Mouse (Mus musculus): ENCODE results near the gene Nr1h2. TPM values are rescaled to one million over a fixed set of nuclear protein-coding genes. Genes with fewer than 3 reads are reported as not detected.

Nr1h2 gene
- polyA plus RNA-seq, 1 experiment from 2014 or later, result 65.6 TPM

DNA sequence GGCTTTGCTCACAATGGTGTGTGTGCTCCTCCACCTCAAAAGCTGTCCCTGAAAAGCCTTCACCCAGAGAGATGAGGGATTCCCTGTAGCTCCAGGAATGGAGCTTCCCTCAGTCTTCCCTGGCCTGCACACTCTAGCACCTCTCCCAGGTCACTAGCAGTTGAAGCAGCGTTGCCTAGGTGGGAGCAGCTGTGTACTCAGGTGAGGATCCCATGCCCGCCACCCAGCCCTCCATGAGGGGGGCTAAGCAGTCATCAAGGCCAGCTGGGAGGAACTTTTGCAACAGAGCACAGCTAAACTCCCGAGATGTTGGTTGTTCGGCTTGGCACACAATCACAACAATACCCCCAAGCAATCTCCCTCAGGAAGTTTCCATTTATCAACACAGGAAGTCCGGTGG, 29.0 kb upstream of the Nr1h2 start:
- 49% methylated on average over 5 of the region's 5 CpGs for WGBS
- no peak for ATAC-seq (replicated peaks; ENCODE audit: low FRiP score)
- no peak overlapping the region for H3K27ac ChIP-seq (ENCODE audit: low read depth, low read length)
- no peaks in the 10 kb centered on the region for H3K36me3 ChIP-seq (ENCODE audit: control insufficient read depth, insufficient read depth, low read length)
- H3K4me2 ChIP-seq, result no peak overlapping the region
- no peak overlapping the region for H3K9ac ChIP-seq (ENCODE audit: low read depth, low read length)
- H3K27me3 ChIP-seq (replicated peaks; ENCODE audit: control insufficient read depth, insufficient read depth, low read length), result peaks cover 43% of the 10 kb centered on the region
- H3K9me3 ChIP-seq (ENCODE audit: control insufficient read depth, low read length), result no peaks in the 10 kb centered on the region
- DNase-seq (ENCODE audit: low spot score), result no peak
- no peak overlapping the region for H3K4me3 ChIP-seq (ENCODE audit: low read depth, low read length)
- H3K4me1 ChIP-seq (replicated peaks; ENCODE audit: control insufficient read depth, insufficient read depth, low read length), result no peaks in the 10 kb centered on the region

DNA sequence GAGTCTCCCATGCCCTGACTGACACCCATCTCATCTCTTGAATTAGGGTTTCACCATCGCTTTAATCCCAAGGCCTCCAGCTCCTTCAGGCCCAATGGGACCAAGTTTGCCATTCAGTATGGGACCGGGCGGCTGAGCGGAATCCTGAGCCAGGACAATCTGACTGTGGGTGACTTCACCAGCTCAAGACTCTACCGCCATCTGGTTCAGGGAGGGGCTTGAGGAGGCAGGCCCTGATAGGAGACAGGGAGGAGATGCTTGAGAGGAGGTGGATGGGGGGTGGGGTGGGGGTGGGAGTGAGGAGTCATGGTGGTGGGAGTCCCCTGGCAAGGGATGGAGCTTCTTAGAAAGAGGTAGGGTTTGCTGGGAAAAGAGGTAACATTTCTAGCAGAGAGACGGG, 27.9 kb upstream of the Nr1h2 start:
- H3K4me3 ChIP-seq (ENCODE audit: low read depth, low read length), result no peak overlapping the region
- 51% methylated on average over 6 of the region's 6 CpGs for WGBS
- no peak overlapping the region for H3K9ac ChIP-seq (ENCODE audit: low read depth, low read length)
- no peaks in the 10 kb centered on the region for H3K9me3 ChIP-seq (ENCODE audit: control insufficient read depth, low read length)
- H3K4me2 ChIP-seq, result no peak overlapping the region
- no peak overlapping the region for H3K27ac ChIP-seq (ENCODE audit: low read depth, low read length)
- peaks cover 33% of the 10 kb centered on the region for H3K27me3 ChIP-seq (replicated peaks; ENCODE audit: control insufficient read depth, insufficient read depth, low read length)
- H3K4me1 ChIP-seq (replicated peaks; ENCODE audit: control insufficient read depth, insufficient read depth, low read length), result no peaks in the 10 kb centered on the region
- H3K36me3 ChIP-seq (ENCODE audit: control insufficient read depth, insufficient read depth, low read length), result no peaks in the 10 kb centered on the region
- DNase-seq (ENCODE audit: low spot score) (no peak), ATAC-seq (replicated peaks; ENCODE audit: low FRiP score) (no peak)

DNA sequence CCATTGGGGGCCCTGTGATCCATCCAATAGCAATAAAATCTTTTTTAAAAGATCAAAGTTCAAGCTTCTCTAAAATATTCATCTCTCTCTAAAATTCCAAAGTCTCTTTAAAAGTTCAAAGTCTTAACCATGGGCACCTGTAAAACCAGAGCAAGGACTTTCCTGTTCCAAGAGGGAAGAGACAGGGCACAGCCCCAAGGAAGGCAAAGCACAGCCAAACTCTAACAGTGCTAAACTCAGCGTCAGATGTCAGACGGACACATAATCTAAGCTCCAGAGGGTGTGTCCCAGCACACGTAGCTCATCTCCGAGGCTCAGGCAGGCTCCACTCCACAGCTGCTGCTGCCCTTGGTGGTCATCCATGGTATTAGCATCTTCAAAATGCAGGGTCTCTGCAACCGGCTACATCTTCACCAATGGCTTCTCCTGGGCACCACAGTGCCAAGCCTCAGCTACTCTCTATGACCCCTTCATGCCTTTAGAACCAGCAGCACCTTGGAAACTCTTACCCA, 22.6 kb upstream of the Nr1h2 start:
- ATAC-seq (replicated peaks; ENCODE audit: low FRiP score), result no peak
- H3K27ac ChIP-seq (ENCODE audit: low read depth, low read length), result no peak overlapping the region
- 39% methylated on average over 5 of the region's 5 CpGs for WGBS
- no peak overlapping the region for H3K4me3 ChIP-seq (ENCODE audit: low read depth, low read length)
- H3K9me3 ChIP-seq (ENCODE audit: control insufficient read depth, low read length), result no peaks in the 10 kb centered on the region
- peaks cover 8% of the 10 kb centered on the region; the same call in 1 of the 2 replicates for H3K27me3 ChIP-seq (replicated peaks; ENCODE audit: control insufficient read depth, insufficient read depth, low read length)
- H3K36me3 ChIP-seq (ENCODE audit: control insufficient read depth, insufficient read depth, low read length), result no peaks in the 10 kb centered on the region
- no peak for DNase-seq (ENCODE audit: low spot score)
- no peak overlapping the region for H3K4me2 ChIP-seq
- H3K4me1 ChIP-seq (replicated peaks; ENCODE audit: control insufficient read depth, insufficient read depth, low read length), result no peaks in the 10 kb centered on the region
- no peak overlapping the region for H3K9ac ChIP-seq (ENCODE audit: low read depth, low read length)

DNA sequence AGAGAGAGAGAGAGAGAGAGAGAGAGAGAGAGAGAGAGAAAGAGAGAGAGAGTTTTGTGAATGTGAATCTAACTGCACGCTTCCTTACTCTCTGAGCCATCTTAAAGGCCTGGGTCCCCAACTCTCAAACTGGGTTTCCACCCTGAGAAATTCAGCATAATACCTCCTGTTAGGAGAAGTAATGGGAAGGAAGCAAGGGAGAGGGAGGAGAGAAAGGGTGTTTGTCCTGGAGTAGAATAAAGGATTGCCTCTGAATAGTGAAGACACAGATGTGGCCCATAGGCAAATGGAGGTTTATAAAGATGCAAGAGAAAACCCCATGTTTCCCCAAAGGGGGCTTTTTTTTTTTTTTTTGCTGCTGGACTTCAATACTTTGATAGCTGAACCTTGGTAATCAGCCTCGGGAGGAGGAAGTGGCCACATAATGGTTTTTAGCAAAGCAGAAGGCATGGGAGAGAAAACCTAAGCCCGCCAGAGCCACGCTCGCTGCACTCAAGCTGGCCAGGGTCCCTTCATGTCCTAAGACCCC, 19.3 kb upstream of the Nr1h2 start:
- ATAC-seq (replicated peaks; ENCODE audit: low FRiP score) (no peak), DNase-seq (ENCODE audit: low spot score) (no peak)
- Histone ChIP-seq H3K36me3 (ENCODE audit: control insufficient read depth, insufficient read depth, low read length) (no peaks in the 10 kb centered on the region), H3K27ac (ENCODE audit: low read depth, low read length) (no peak overlapping the region), H3K27me3 (replicated peaks; ENCODE audit: control insufficient read depth, insufficient read depth, low read length) (peaks cover 8% of the 10 kb centered on the region; the same call in 1 of the 2 replicates), H3K9ac (ENCODE audit: low read depth, low read length) (no peak overlapping the region), H3K4me1 (replicated peaks; ENCODE audit: control insufficient read depth, insufficient read depth, low read length) (no peaks in the 10 kb centered on the region), H3K9me3 (ENCODE audit: control insufficient read depth, low read length) (no peaks in the 10 kb centered on the region), H3K4me3 (ENCODE audit: low read depth, low read length) (no peak overlapping the region), H3K4me2 (no peak overlapping the region)
- WGBS, result 73% methylated on average over 5 of the region's 5 CpGs

DNA sequence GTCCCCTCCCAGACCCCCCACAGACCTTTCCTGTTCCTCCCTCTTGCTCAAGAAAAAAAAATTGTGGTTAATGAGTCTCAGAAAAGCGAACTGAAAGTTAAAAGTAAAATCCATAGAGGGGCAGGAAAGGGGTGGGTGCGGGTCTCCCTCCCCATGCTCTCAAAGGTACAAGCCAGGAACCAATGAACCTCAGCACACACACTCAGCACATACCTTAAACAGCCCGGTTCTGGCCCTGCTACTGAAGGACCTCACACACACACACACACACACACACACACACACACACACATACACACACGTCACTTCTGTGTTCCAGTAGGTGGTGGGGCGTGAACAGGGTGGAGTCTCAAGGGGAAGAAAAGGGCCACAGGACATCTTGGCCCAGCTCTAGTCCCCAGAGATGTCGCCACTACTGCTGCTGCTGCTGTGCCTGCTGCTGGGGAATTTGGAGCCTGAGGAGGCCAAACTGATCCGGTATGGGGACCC, 18.5 kb upstream of the Nr1h2 start, which contains the start of gene Napsa:
Gene Napsa (plus strand): TSS at position 168 of the 489 bp plus-strand sequence.
- Histone ChIP-seq H3K27me3 (replicated peaks; ENCODE audit: control insufficient read depth, insufficient read depth, low read length) (peaks cover 8% of the 10 kb centered on the region; the same call in 1 of the 2 replicates), H3K36me3 (ENCODE audit: control insufficient read depth, insufficient read depth, low read length) (no peaks in the 10 kb centered on the region), H3K27ac (ENCODE audit: low read depth, low read length) (no peak within 1 kb of the TSS), H3K4me3 (ENCODE audit: low read depth, low read length) (no peak within 1 kb of the TSS), H3K4me2 (no peak within 1 kb of the TSS), H3K9ac (ENCODE audit: low read depth, low read length) (no peak within 1 kb of the TSS), H3K4me1 (replicated peaks; ENCODE audit: control insufficient read depth, insufficient read depth, low read length) (no peaks in the 10 kb centered on the region), H3K9me3 (ENCODE audit: control insufficient read depth, low read length) (no peaks in the 10 kb centered on the region)
- WGBS, result 37% methylated on average over 7 of the region's 7 CpGs
- no peak for DNase-seq (ENCODE audit: low spot score)
- no peak for ATAC-seq (replicated peaks; ENCODE audit: low FRiP score)

DNA sequence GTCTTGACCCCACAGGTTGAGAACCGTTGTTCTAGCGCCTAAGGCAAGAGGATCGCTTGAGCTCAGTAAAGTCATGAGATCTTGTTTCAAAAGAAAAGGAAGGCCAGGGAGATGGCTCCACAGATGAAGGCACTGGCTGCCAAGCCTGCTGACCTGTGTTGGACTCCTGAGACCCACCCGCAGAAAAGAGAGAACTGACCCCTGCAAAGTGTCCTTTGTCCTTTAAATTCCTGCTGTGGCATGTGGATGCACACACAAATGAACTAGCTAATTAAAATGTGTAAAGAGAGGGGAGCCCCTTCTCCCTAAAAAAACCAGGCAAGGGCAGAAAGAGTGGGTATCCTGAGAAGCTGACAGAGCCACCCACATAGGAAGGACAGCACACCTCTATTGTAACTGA, 18.1 kb upstream of the Nr1h2 start:
- 80% methylated on average over 4 of the region's 4 CpGs for WGBS
- Histone ChIP-seq H3K4me3 (ENCODE audit: low read depth, low read length) (no peak overlapping the region), H3K9ac (ENCODE audit: low read depth, low read length) (no peak overlapping the region), H3K9me3 (ENCODE audit: control insufficient read depth, low read length) (no peaks in the 10 kb centered on the region), H3K27me3 (replicated peaks; ENCODE audit: control insufficient read depth, insufficient read depth, low read length) (peaks cover 8% of the 10 kb centered on the region; the same call in 1 of the 2 replicates), H3K4me1 (replicated peaks; ENCODE audit: control insufficient read depth, insufficient read depth, low read length) (no peaks in the 10 kb centered on the region), H3K27ac (ENCODE audit: low read depth, low read length) (no peak overlapping the region), H3K4me2 (no peak overlapping the region), H3K36me3 (ENCODE audit: control insufficient read depth, insufficient read depth, low read length) (no peaks in the 10 kb centered on the region)
- no peak for DNase-seq (ENCODE audit: low spot score)
- no peak for ATAC-seq (replicated peaks; ENCODE audit: low FRiP score)

DNA sequence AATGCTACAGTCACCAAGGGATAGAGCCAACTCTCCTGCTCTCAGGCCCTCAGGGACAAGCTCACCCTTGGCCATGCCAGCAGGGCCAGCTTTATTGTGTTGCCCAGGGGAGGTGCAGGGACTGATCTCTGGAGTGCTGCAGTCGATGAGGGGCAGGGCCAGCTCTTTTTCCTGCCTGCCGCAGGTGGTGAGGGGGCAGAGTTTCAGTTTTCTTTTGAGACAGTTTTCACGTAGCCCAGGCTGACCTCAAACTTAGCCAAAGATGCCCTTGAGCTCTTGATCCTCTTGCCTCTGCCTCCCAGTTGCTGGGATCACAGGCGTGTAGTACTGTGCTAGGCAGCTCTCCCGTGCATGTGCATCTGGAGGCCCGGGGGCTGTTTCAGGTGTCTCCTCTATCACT, 17.2 kb upstream of the Nr1h2 start:
- no peak overlapping the region for H3K4me3 ChIP-seq (ENCODE audit: low read depth, low read length)
- no peaks in the 10 kb centered on the region for H3K9me3 ChIP-seq (ENCODE audit: control insufficient read depth, low read length)
- 72% methylated on average over 6 of the region's 6 CpGs for WGBS
- no peak for DNase-seq (ENCODE audit: low spot score)
- no peak overlapping the region for H3K9ac ChIP-seq (ENCODE audit: low read depth, low read length)
- no peak overlapping the region for H3K4me2 ChIP-seq
- peaks cover 8% of the 10 kb centered on the region; the same call in 1 of the 2 replicates for H3K27me3 ChIP-seq (replicated peaks; ENCODE audit: control insufficient read depth, insufficient read depth, low read length)
- ATAC-seq (replicated peaks; ENCODE audit: low FRiP score), result no peak
- H3K4me1 ChIP-seq (replicated peaks; ENCODE audit: control insufficient read depth, insufficient read depth, low read length), result no peaks in the 10 kb centered on the region
- H3K27ac ChIP-seq (ENCODE audit: low read depth, low read length), result no peak overlapping the region
- no peaks in the 10 kb centered on the region for H3K36me3 ChIP-seq (ENCODE audit: control insufficient read depth, insufficient read depth, low read length)

DNA sequence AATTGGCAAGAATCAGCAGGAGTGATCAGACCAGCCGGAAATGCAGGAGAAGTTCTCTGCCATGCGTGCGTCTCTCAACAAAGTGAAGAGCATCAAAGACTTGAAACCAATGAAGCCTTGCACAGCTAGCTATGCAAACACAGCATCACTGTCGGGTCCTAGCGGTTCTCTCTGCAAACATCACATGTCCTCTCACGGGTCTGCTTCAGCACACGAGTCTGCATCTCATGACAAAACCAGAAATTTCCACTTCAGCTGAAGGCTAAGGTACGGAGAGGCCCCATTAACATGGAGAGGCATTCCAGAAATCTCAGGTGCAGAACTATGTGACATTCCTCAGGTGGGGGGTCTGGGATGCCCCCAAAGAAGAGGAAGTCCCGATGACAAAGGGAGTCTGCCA, 15.1 kb upstream of the Nr1h2 start:
- Histone ChIP-seq H3K9ac (ENCODE audit: low read depth, low read length) (no peak overlapping the region), H3K4me3 (ENCODE audit: low read depth, low read length) (no peak overlapping the region), H3K27ac (ENCODE audit: low read depth, low read length) (no peak overlapping the region), H3K9me3 (ENCODE audit: control insufficient read depth, low read length) (no peaks in the 10 kb centered on the region), H3K4me1 (replicated peaks; ENCODE audit: control insufficient read depth, insufficient read depth, low read length) (no peaks in the 10 kb centered on the region), H3K27me3 (replicated peaks; ENCODE audit: control insufficient read depth, insufficient read depth, low read length) (peaks cover 8% of the 10 kb centered on the region; the same call in 1 of the 2 replicates), H3K4me2 (no peak overlapping the region), H3K36me3 (ENCODE audit: control insufficient read depth, insufficient read depth, low read length) (no peaks in the 10 kb centered on the region)
- DNase-seq (ENCODE audit: low spot score) (no peak), ATAC-seq (replicated peaks; ENCODE audit: low FRiP score) (no peak)
- 63% methylated on average over 9 of the region's 9 CpGs for WGBS

DNA sequence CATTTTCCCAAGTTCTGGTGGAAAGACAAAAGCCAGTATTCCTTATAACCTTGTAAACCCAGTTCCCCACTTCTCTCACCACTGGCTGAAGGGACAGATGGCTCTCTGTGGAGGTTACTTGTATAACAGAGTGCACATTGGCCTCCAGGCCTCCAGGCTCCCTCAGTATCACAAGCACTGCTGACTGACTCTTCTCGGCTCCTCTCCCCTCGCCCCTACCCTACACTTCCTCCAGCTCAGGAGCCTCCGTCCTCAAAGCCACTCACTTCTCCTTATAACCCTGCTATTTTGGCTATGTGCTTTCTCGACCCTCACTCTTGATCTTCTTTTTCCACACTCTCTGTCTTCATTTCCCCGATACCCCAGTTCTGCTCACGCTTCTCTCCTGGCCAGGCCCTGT, 11.7 kb upstream of the Nr1h2 start:
- H3K27me3 ChIP-seq (replicated peaks; ENCODE audit: control insufficient read depth, insufficient read depth, low read length), result peaks cover 2% of the 10 kb centered on the region; the same call in 1 of the 2 replicates
- H3K4me3 ChIP-seq (ENCODE audit: low read depth, low read length), result no peak overlapping the region
- no peak overlapping the region for H3K9ac ChIP-seq (ENCODE audit: low read depth, low read length)
- H3K9me3 ChIP-seq (ENCODE audit: control insufficient read depth, low read length), result no peaks in the 10 kb centered on the region
- H3K27ac ChIP-seq (ENCODE audit: low read depth, low read length), result no peak overlapping the region
- WGBS, result 58% methylated on average over 6 of the region's 6 CpGs
- ATAC-seq (replicated peaks; ENCODE audit: low FRiP score), result no peak
- no peaks in the 10 kb centered on the region for H3K4me1 ChIP-seq (replicated peaks; ENCODE audit: control insufficient read depth, insufficient read depth, low read length)
- H3K36me3 ChIP-seq (ENCODE audit: control insufficient read depth, insufficient read depth, low read length), result no peaks in the 10 kb centered on the region
- DNase-seq (ENCODE audit: low spot score), result no peak
- H3K4me2 ChIP-seq, result no peak overlapping the region

Data from liver, embryonic 11.5 days (tissue).